Mouse (Mus musculus): ENCODE measurements at regions not wholly inside any gene's neighbourhood (a gene's known extent, or its start where the extent isn't known, plus 50 kb on each side); places are given as distances from the start of the nearest gene placed in this dataset.

DNA sequence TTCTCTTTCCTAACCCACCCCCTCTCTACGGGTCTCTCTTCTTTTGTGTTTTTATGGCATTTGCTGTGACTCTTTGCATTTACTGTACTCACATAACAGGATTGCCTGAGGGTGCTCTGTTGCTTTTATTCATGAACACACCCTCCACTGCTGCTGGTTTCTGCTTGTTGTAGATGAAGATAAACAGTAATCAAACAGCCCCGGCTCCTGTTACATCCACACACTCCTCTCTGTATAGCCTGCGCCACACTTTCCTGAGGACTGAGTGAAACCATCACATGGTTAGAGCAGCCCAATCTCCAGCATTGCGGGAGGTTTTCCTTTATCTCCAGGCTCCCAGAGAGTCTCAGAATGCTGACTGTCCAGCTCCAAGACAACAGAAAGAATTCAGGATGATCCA, 296.0 kb upstream of the Cdh4 start:
- Histone ChIP-seq H3K36me3 (replicated peaks in 1 of 2; ENCODE audit: control insufficient read depth in 1 of 2, insufficient read depth in 1 of 2, low read length in 1 of 2) (no peaks in the 10 kb centered on the region), H3K4me1 (ENCODE audit: control insufficient read depth in 1 of 2, insufficient read depth in 2 of 2) (no peaks in the 10 kb centered on the region), H3K9ac (ENCODE audit: insufficient read depth, low read depth) (no peak overlapping the region), H3K4me3 (replicated peaks in 1 of 3; ENCODE audit: low read depth in 2 of 3, low read length in 2 of 3, poor library complexity in 1 of 3) (no peak overlapping the region), H3K27ac (ENCODE audit: insufficient read depth, low read depth) (no peak overlapping the region), H3K9me3 (replicated peaks; ENCODE audit: low read length) (peaks cover 88% of the 10 kb centered on the region), H3K4me2 (ENCODE audit: insufficient read depth, low read depth, poor library complexity, severe bottlenecking) (no peak overlapping the region), H3K27me3 (replicated peaks) (no peaks in the 10 kb centered on the region), H3K79me2 (replicated peaks; ENCODE audit: control insufficient read depth, extremely low read depth, insufficient read depth, poor library complexity, severe bottlenecking) (no peaks in the 10 kb centered on the region)
- dilution Hi-C loops (cut with MboI; ENCODE audit: extremely low pct_ligation_motif_present, extremely low pct_unique_long_range_greater_than_20kb, low sequenced_read_pairs) (no loop called here), in situ Hi-C loops (cut with MboI; ENCODE audit: low pct_ligation_motif_present, low pct_unique_long_range_greater_than_20kb, low sequenced_read_pairs) (no loop called here)
- TF ChIP-seq MEF2A (IDR thresholded peaks at IDR 0.05; ENCODE audit: borderline replicate concordance, low read depth, low read length) = no peak
- TF ChIP-seq POLR2A (IDR thresholded peaks at IDR 0.05; ENCODE audit: low read depth, low read length) = no peak
- no peak for TF ChIP-seq ETS1 (conservative IDR thresholded peaks at IDR 0.05; ENCODE audit: low read depth, low read length)
- no peak for TF ChIP-seq JUN (IDR thresholded peaks at IDR 0.05; ENCODE audit: insufficient read depth, low read depth, low read length)
- no peak for TF ChIP-seq MAFK (IDR thresholded peaks at IDR 0.05; ENCODE audit: insufficient replicate concordance, low read length)
- no peak for TF ChIP-seq RAD21 (IDR thresholded peaks at IDR 0.05; ENCODE audit: low read depth, low read length)
- no peak for TF ChIP-seq CHD1 (IDR thresholded peaks at IDR 0.05; ENCODE audit: low read depth, low read length)
- no peak for TF ChIP-seq MAX (IDR thresholded peaks at IDR 0.05; ENCODE audit: low read length)
- no peak for TF ChIP-seq CHD2 (IDR thresholded peaks at IDR 0.05; ENCODE audit: low read length)
- no peak for TF ChIP-seq MAZ (IDR thresholded peaks at IDR 0.05; ENCODE audit: low read depth, low read length)
- no peak for DNase-seq (ENCODE audit: extremely low read depth)

DNA sequence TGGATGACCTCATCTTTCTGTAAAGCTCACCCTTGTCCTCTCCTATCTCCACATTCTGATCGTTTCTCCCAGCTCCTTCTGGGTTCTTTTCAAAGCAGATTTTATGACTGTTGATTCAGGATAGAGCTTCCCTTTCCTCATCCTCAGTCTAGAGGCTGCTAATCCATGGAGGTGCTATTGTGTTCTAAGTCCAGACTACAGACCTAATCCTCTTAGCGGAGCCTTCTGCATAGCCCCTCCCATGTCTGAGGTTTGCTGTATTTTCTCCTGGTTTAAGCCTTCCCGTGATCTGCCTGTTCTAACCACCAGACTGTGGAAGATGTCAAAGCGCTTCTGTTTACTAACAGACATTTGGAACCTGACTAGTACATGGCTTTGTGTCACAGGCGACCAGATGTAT, 294.0 kb upstream of the Cdh4 start:
- no peaks in the 10 kb centered on the region for H3K36me3 ChIP-seq (replicated peaks in 1 of 2; ENCODE audit: control insufficient read depth in 1 of 2, insufficient read depth in 1 of 2, low read length in 1 of 2)
- H3K9me3 ChIP-seq (replicated peaks; ENCODE audit: low read length) = peaks cover 75% of the 10 kb centered on the region
- TF ChIP-seq ZMIZ1 (IDR thresholded peaks at IDR 0.05; ENCODE audit: low read depth, low read length) (no peak), MEF2A (IDR thresholded peaks at IDR 0.05; ENCODE audit: borderline replicate concordance, low read depth, low read length) (no peak), POLR2AphosphoS2 (IDR thresholded peaks at IDR 0.05; ENCODE audit: low read depth, low read length) (no peak), USF1 (IDR thresholded peaks at IDR 0.05; ENCODE audit: low read depth, low read length) (no peak), JUN (IDR thresholded peaks at IDR 0.05; ENCODE audit: insufficient read depth, low read depth, low read length) (no peak), RCOR1 (conservative IDR thresholded peaks at IDR 0.05; ENCODE audit: low read depth, low read length) (no peak), NELFE (IDR thresholded peaks at IDR 0.05; ENCODE audit: low read depth, low read length) (no peak), KAT2A (IDR thresholded peaks at IDR 0.05; ENCODE audit: insufficient replicate concordance, low read length) (no peak), SIN3A (IDR thresholded peaks at IDR 0.05; ENCODE audit: low read length) (no peak), TCF12 (IDR thresholded peaks at IDR 0.05; ENCODE audit: low read depth, low read length) (no peak), HCFC1 (IDR thresholded peaks at IDR 0.05; ENCODE audit: low read depth, low read length) (no peak), SMC3 (IDR thresholded peaks at IDR 0.05; ENCODE audit: low read depth, low read length) (no peak), ELF1 (IDR thresholded peaks at IDR 0.05; ENCODE audit: low read depth, low read length) (no peak), CTCF (conservative IDR thresholded peaks at IDR 0.05 in 1 of 2, IDR thresholded peaks at IDR 0.05 in 1 of 2; ENCODE audit: low read depth in 2 of 2, low read length in 2 of 2) (no peak), ZKSCAN1 (IDR thresholded peaks at IDR 0.05; ENCODE audit: borderline replicate concordance, low read depth, low read length) (no peak), MYC (IDR thresholded peaks at IDR 0.05; ENCODE audit: low read depth, low read length) (no peak), ETS1 (conservative IDR thresholded peaks at IDR 0.05; ENCODE audit: low read depth, low read length) (no peak), PAX5 (IDR thresholded peaks at IDR 0.05; ENCODE audit: low read length) (no peak), RAD21 (IDR thresholded peaks at IDR 0.05; ENCODE audit: low read depth, low read length) (no peak)
- no peak overlapping the region for H3K4me2 ChIP-seq (ENCODE audit: insufficient read depth, low read depth, poor library complexity, severe bottlenecking)
- H3K4me1 ChIP-seq (ENCODE audit: control insufficient read depth in 1 of 2, insufficient read depth in 2 of 2) = no peaks in the 10 kb centered on the region
- H3K79me2 ChIP-seq (replicated peaks; ENCODE audit: control insufficient read depth, extremely low read depth, insufficient read depth, poor library complexity, severe bottlenecking) = no peaks in the 10 kb centered on the region
- in situ Hi-C loops (cut with MboI; ENCODE audit: low pct_ligation_motif_present, low pct_unique_long_range_greater_than_20kb, low sequenced_read_pairs) (no loop called here), dilution Hi-C loops (cut with MboI; ENCODE audit: extremely low pct_ligation_motif_present, extremely low pct_unique_long_range_greater_than_20kb, low sequenced_read_pairs) (no loop called here)
- H3K27me3 ChIP-seq (replicated peaks) = no peaks in the 10 kb centered on the region
- H3K27ac ChIP-seq (ENCODE audit: insufficient read depth, low read depth) = no peak overlapping the region
- no peak overlapping the region for H3K9ac ChIP-seq (ENCODE audit: insufficient read depth, low read depth)
- DNase-seq (ENCODE audit: extremely low read depth) = no peak
- H3K4me3 ChIP-seq (replicated peaks in 1 of 3; ENCODE audit: low read depth in 2 of 3, low read length in 2 of 3, poor library complexity in 1 of 3) = no peak overlapping the region
